Mouse (Mus musculus): ENCODE measurements around the gene Src. TPM values are rescaled to one million over a fixed set of nuclear protein-coding genes. Genes with fewer than 3 reads are reported as not detected.

Gene Src
- polyA plus RNA-seq, 1 experiment: 24.6 TPM

GRCm38 (mm10) chr2:157457100-157457806 is 39.0 kb downstream of the Src start:
- 2% methylated on average over 56 of the region's 56 CpGs for WGBS

GRCm38 (mm10) chr2:157458472-157458871 is 40.2 kb downstream of the Src start:
- WGBS: 22% methylated on average over 14 of the region's 14 CpGs
- no peaks in the 10 kb centered on the region for H3K36me3 ChIP-seq (ENCODE audit: control insufficient read depth, insufficient read depth, low read length)
- DNase-seq: peak; percentile 81
- H3K27me3 ChIP-seq (ENCODE audit: control insufficient read depth, insufficient read depth, low read length): peaks cover 4% of the 10 kb centered on the region; the same call in 1 of the 2 replicates
- no peak overlapping the region for H3K4me3 ChIP-seq (ENCODE audit: control insufficient read depth, insufficient read depth, low read length)
- H3K4me1 ChIP-seq (replicated peaks; ENCODE audit: control insufficient read depth, insufficient read depth, low read length): peaks cover 13% of the 10 kb centered on the region; the same call in 1 of the 2 replicates
- TF ChIP-seq POLR2A (IDR thresholded peaks at IDR 0.05; ENCODE audit: control insufficient read depth, extremely low read depth, insufficient read depth, low read length, poor library complexity) (no peak), CTCF (IDR thresholded peaks at IDR 0.05; ENCODE audit: borderline replicate concordance, control insufficient read depth, extremely low read depth, insufficient read depth, low read length, poor library complexity) (peak; percentile 90)
- no peak overlapping the region for H3K27ac ChIP-seq (ENCODE audit: control insufficient read depth, insufficient read depth, low read length)

More at GRCm38 (mm10) chr2:157457100-157457806, 39.0 kb downstream of the Src start:
- H3K4me3 ChIP-seq (ENCODE audit: control insufficient read depth, insufficient read depth, low read length): peak overlapping the region; percentile 47
- 0 out of 2 replicates have a peak, but pooled peaks have one; percentile 20 for TF ChIP-seq POLR2A (IDR thresholded peaks at IDR 0.05; ENCODE audit: control insufficient read depth, extremely low read depth, insufficient read depth, low read length, poor library complexity)
- TF ChIP-seq CTCF (IDR thresholded peaks at IDR 0.05; ENCODE audit: borderline replicate concordance, control insufficient read depth, extremely low read depth, insufficient read depth, low read length, poor library complexity): peak; percentile 99
- no peak overlapping the region for H3K27ac ChIP-seq (ENCODE audit: control insufficient read depth, insufficient read depth, low read length)
- H3K36me3 ChIP-seq (ENCODE audit: control insufficient read depth, insufficient read depth, low read length): no peaks in the 10 kb centered on the region
- peak; percentile 90 for DNase-seq
- H3K27me3 ChIP-seq (ENCODE audit: control insufficient read depth, insufficient read depth, low read length): peaks cover 4% of the 10 kb centered on the region; the same call in 1 of the 2 replicates
- peaks cover 13% of the 10 kb centered on the region; the same call in 1 of the 2 replicates for H3K4me1 ChIP-seq (replicated peaks; ENCODE audit: control insufficient read depth, insufficient read depth, low read length)

- no peak overlapping the region for H3K27ac ChIP-seq (ENCODE audit: control insufficient read depth, insufficient read depth, low read length)
- no peaks in the 10 kb centered on the region for H3K36me3 ChIP-seq (ENCODE audit: control insufficient read depth, insufficient read depth, low read length)
- 83% methylated on average over 5 of the region's 5 CpGs for WGBS
- no peak for DNase-seq
- H3K4me1 ChIP-seq (replicated peaks; ENCODE audit: control insufficient read depth, insufficient read depth, low read length): peaks cover 13% of the 10 kb centered on the region; the same call in 1 of the 2 replicates
- TF ChIP-seq POLR2A (IDR thresholded peaks at IDR 0.05; ENCODE audit: control insufficient read depth, extremely low read depth, insufficient read depth, low read length, poor library complexity) (no peak), CTCF (IDR thresholded peaks at IDR 0.05; ENCODE audit: borderline replicate concordance, control insufficient read depth, extremely low read depth, insufficient read depth, low read length, poor library complexity) (no peak)
- H3K4me3 ChIP-seq (ENCODE audit: control insufficient read depth, insufficient read depth, low read length): no peak overlapping the region
- peaks cover 4% of the 10 kb centered on the region; the same call in 1 of the 2 replicates for H3K27me3 ChIP-seq (ENCODE audit: control insufficient read depth, insufficient read depth, low read length)
These were observed 41.5 kb downstream of the Src start for GRCm38 (mm10) chr2:157459736-157460135.

GRCm38 (mm10) chr2:157462776-157463710 is 44.8 kb downstream of the Src start:
- TF ChIP-seq POLR2A (IDR thresholded peaks at IDR 0.05; ENCODE audit: control insufficient read depth, extremely low read depth, insufficient read depth, low read length, poor library complexity) (no peak), CTCF (IDR thresholded peaks at IDR 0.05; ENCODE audit: borderline replicate concordance, control insufficient read depth, extremely low read depth, insufficient read depth, low read length, poor library complexity) (no peak)
- no peak overlapping the region for H3K4me3 ChIP-seq (ENCODE audit: control insufficient read depth, insufficient read depth, low read length)
- no peaks in the 10 kb centered on the region for H3K36me3 ChIP-seq (ENCODE audit: control insufficient read depth, insufficient read depth, low read length)
- WGBS: 77% methylated on average over 20 of the region's 20 CpGs
- no peak for DNase-seq
- no peak overlapping the region for H3K27ac ChIP-seq (ENCODE audit: control insufficient read depth, insufficient read depth, low read length)
- H3K27me3 ChIP-seq (ENCODE audit: control insufficient read depth, insufficient read depth, low read length): no peaks in the 10 kb centered on the region
- H3K4me1 ChIP-seq (replicated peaks; ENCODE audit: control insufficient read depth, insufficient read depth, low read length): 0 out of 2 replicates have a peak, but pooled peaks cover 2% of the 10 kb centered on the region

- Histone ChIP-seq H3K4me1 (replicated peaks; ENCODE audit: control insufficient read depth, insufficient read depth, low read length) (no peaks in the 10 kb centered on the region), H3K27me3 (ENCODE audit: control insufficient read depth, insufficient read depth, low read length) (no peaks in the 10 kb centered on the region), H3K27ac (ENCODE audit: control insufficient read depth, insufficient read depth, low read length) (no peak overlapping the region), H3K36me3 (ENCODE audit: control insufficient read depth, insufficient read depth, low read length) (no peaks in the 10 kb centered on the region), H3K4me3 (ENCODE audit: control insufficient read depth, insufficient read depth, low read length) (no peak overlapping the region)
- TF ChIP-seq CTCF (IDR thresholded peaks at IDR 0.05; ENCODE audit: borderline replicate concordance, control insufficient read depth, extremely low read depth, insufficient read depth, low read length, poor library complexity) (no peak), POLR2A (IDR thresholded peaks at IDR 0.05; ENCODE audit: control insufficient read depth, extremely low read depth, insufficient read depth, low read length, poor library complexity) (no peak)
- DNase-seq: no peak
- WGBS: 89% methylated on average over 16 of the region's 16 CpGs
These were observed 45.9 kb downstream of the Src start for GRCm38 (mm10) chr2:157463887-157464745.
